Mouse (Mus musculus) embryonic facial prominence, embryonic 13.5 days (tissue): ENCODE data around the gene Krt34. TPM values are rescaled to one million over a fixed set of nuclear protein-coding genes. Genes with fewer than 3 reads are reported as not detected.

ENCODE experiments used
- ATAC-seq: fragments of 200-750 bp; cut with Nextera tagmentation; 2 replicates; pipeline ENCODE4 v1.8.0; 2017; ENCODE audit warnings: low read depth; ENCODE audit not compliant: insufficient number of reproducible peaks, insufficient read depth, low FRiP score, low TSS enrichment
- H3K27ac ChIP-seq: fragments of 300-500 bp; sonication (generic); 2 replicates; pipeline ENCODE4 v1.5.1; 2015; ENCODE audit warnings: moderate library complexity, mild to moderate bottlenecking, inconsistent platforms
- H3K27me3 ChIP-seq: fragments of 300-500 bp; sonication (generic); 2 replicates; pipeline ENCODE4 v1.6.1; 2015; ENCODE audit warnings: mild to moderate bottlenecking, inconsistent platforms
- H3K36me3 ChIP-seq: fragments of 300-500 bp; sonication (generic); 2 replicates; pipeline ENCODE4 v1.6.1; 2015; ENCODE audit warnings: mild to moderate bottlenecking, inconsistent platforms
- H3K4me1 ChIP-seq: fragments of 300-500 bp; sonication (generic); 2 replicates; pipeline ENCODE4 v1.6.1; 2015; ENCODE audit warnings: inconsistent platforms
- H3K4me2 ChIP-seq: fragments of 300-500 bp; sonication (generic); 2 replicates; pipeline ENCODE4 v1.6.1; 2015; ENCODE audit warnings: moderate library complexity, mild to moderate bottlenecking, inconsistent platforms
- H3K4me3 ChIP-seq: fragments of 300-500 bp; sonication (generic); 2 replicates; pipeline ENCODE4 v1.5.1; 2015; ENCODE audit warnings: mild to moderate bottlenecking, inconsistent platforms
- H3K9ac ChIP-seq: fragments of 300-500 bp; sonication (generic); 2 replicates; pipeline ENCODE4 v1.6.1; 2015; ENCODE audit warnings: mild to moderate bottlenecking, inconsistent platforms
- H3K9me3 ChIP-seq: fragments of 300-500 bp; sonication (generic); 2 replicates; pipeline ENCODE4 v1.6.1; 2016; ENCODE audit warnings: inconsistent platforms
- WGBS: fragments of 180-500 bp; shearing (Covaris S2); methylation state at CpG from one replicate; pipeline ENCODE4 v1.1.7; 2015; ENCODE audit warnings: mixed read lengths; 5-methylcytosine and 5-hydroxymethylcytosine counted together
- polyA plus RNA-seq: library from polyadenylated mRNA; unstranded; fragments of >200 nt; fragmentation: Nextera tagmentation; extraction: Ambion mirVana; gene quantifications from 2 replicates; pipeline ENCODE4 v1.2.1, GENCODE M21; 2015

Gene Krt34
- polyA plus RNA-seq, 1 experiment from 2014 or later: not detected

GRCm38 (mm10) chr11:99994384-99994661, 47.0 kb downstream of the Krt34 start:
- no peak overlapping the region for H3K9ac ChIP-seq
- no peaks in the 10 kb centered on the region for H3K4me1 ChIP-seq
- no peak overlapping the region for H3K4me3 ChIP-seq
- no peaks in the 10 kb centered on the region for H3K36me3 ChIP-seq
- H3K27me3 ChIP-seq: peaks cover 40% of the 10 kb centered on the region
- no peak overlapping the region for H3K4me2 ChIP-seq
- no peak for ATAC-seq
- H3K27ac ChIP-seq: no peak overlapping the region
- WGBS: 67% methylated on average over 4 of the region's 4 CpGs
- H3K9me3 ChIP-seq: no peaks in the 10 kb centered on the region

GRCm38 (mm10) chr11:99993620-99994383, 47.6 kb downstream of the Krt34 start, which contains the start of gene Krtap17-1:
Krtap17-1 (minus strand) TSS chr11:99993994.
- H3K9ac ChIP-seq: no peak within 1 kb of the TSS
- no peak for ATAC-seq
- WGBS: 25% methylated on average over 26 of the region's 26 CpGs

GRCm38 (mm10) chr11:99990571-99990970, 50.8 kb downstream of the Krt34 start:
- no peaks in the 10 kb centered on the region for H3K36me3 ChIP-seq
- no peaks in the 10 kb centered on the region for H3K4me1 ChIP-seq
- H3K9ac ChIP-seq: no peak overlapping the region
- ATAC-seq: no peak
- no peak overlapping the region for H3K27ac ChIP-seq
- 79% methylated on average over 3 of the region's 3 CpGs for WGBS
- no peaks in the 10 kb centered on the region for H3K9me3 ChIP-seq
- H3K4me3 ChIP-seq: no peak overlapping the region
- no peak overlapping the region for H3K4me2 ChIP-seq
- peaks cover 42% of the 10 kb centered on the region for H3K27me3 ChIP-seq

More at GRCm38 (mm10) chr11:99993620-99994383, 47.6 kb downstream of the Krt34 start, which contains the start of gene Krtap17-1:
- no peaks in the 10 kb centered on the region for H3K9me3 ChIP-seq
- H3K4me3 ChIP-seq: no peak within 1 kb of the TSS
- H3K4me1 ChIP-seq: no peaks in the 10 kb centered on the region
- H3K27me3 ChIP-seq: peaks cover 40% of the 10 kb centered on the region
- no peak within 1 kb of the TSS for H3K27ac ChIP-seq
- no peak within 1 kb of the TSS for H3K4me2 ChIP-seq
- H3K36me3 ChIP-seq: no peaks in the 10 kb centered on the region

- ATAC-seq: no peak
Observed at GRCm38 (mm10) chr11:99989881-99990405, 51.4 kb downstream of the Krt34 start.

GRCm38 (mm10) chr11:99988530-99988929, 52.8 kb downstream of the Krt34 start:
- Histone ChIP-seq H3K27ac (no peak overlapping the region), H3K9me3 (no peaks in the 10 kb centered on the region), H3K4me2 (no peak overlapping the region), H3K4me3 (no peak overlapping the region), H3K36me3 (no peaks in the 10 kb centered on the region), H3K27me3 (peaks cover 29% of the 10 kb centered on the region), H3K9ac (no peak overlapping the region), H3K4me1 (no peaks in the 10 kb centered on the region)
- no peak for ATAC-seq
- WGBS: 93% methylated on average over 3 of the region's 3 CpGs

More at GRCm38 (mm10) chr11:99989881-99990405, 51.4 kb downstream of the Krt34 start:
- H3K9ac ChIP-seq: no peak overlapping the region
- WGBS: 88% methylated on average over 6 of the region's 6 CpGs
- no peaks in the 10 kb centered on the region for H3K9me3 ChIP-seq
- H3K27me3 ChIP-seq: peaks cover 42% of the 10 kb centered on the region
- H3K4me2 ChIP-seq: no peak overlapping the region
- no peaks in the 10 kb centered on the region for H3K4me1 ChIP-seq
- H3K36me3 ChIP-seq: no peaks in the 10 kb centered on the region
- no peak overlapping the region for H3K27ac ChIP-seq
- H3K4me3 ChIP-seq: no peak overlapping the region

Other genes starting within 250 kb of the Krt34 start
- gene Gm11596, start 248.1 kb downstream of the Krt34 start, polyA plus RNA-seq: not detected in 2 replicates
- gene Gm11569, start 242.6 kb downstream of the Krt34 start, polyA plus RNA-seq: not detected in 2 replicates
- not detected in 2 replicates for gene Gm11554, start 237.1 kb downstream of the Krt34 start, polyA plus RNA-seq
- not detected in 2 replicates for gene Krtap4-13, start 231.7 kb downstream of the Krt34 start, polyA plus RNA-seq
- not detected in 2 replicates for gene Gm11564, start 225.9 kb downstream of the Krt34 start, polyA plus RNA-seq
- gene 2300003K06Rik, start 203.5 kb downstream of the Krt34 start, polyA plus RNA-seq: not detected in 2 replicates
- not detected in 2 replicates for gene Krtap4-16, start 189.9 kb downstream of the Krt34 start, polyA plus RNA-seq
- gene Gm11568, start 183.6 kb downstream of the Krt34 start, polyA plus RNA-seq: not detected in 2 replicates
- not detected in 2 replicates for gene Gm11559, start 177.1 kb downstream of the Krt34 start, polyA plus RNA-seq
- gene Krtap9-1, start 168.2 kb downstream of the Krt34 start, polyA plus RNA-seq: not detected in 2 replicates
- gene Gm11567, start 162.4 kb downstream of the Krt34 start, polyA plus RNA-seq: not detected in 2 replicates
- gene Krtap31-1, start 133.6 kb downstream of the Krt34 start, polyA plus RNA-seq: not detected in 2 replicates
- not detected in 2 replicates for gene Gm11565, start 126.8 kb downstream of the Krt34 start, polyA plus RNA-seq
- not detected in 2 replicates for gene Krtap31-2, start 105.3 kb downstream of the Krt34 start, polyA plus RNA-seq
- gene Krtap9-5, start 93.1 kb downstream of the Krt34 start, polyA plus RNA-seq: not detected in 2 replicates
- gene Krtap29-1, start 62.5 kb downstream of the Krt34 start, polyA plus RNA-seq: not detected in 2 replicates
- not detected in 2 replicates for gene Krtap16-1, start 55.0 kb downstream of the Krt34 start, polyA plus RNA-seq
- gene Krtap17-1, start 47.6 kb downstream of the Krt34 start, polyA plus RNA-seq: 0.48 TPM in 2 replicates
- gene Krt33a, start 25.3 kb downstream of the Krt34 start, polyA plus RNA-seq: not detected in 2 replicates
- not detected in 2 replicates for gene Krt33b, start 11.7 kb downstream of the Krt34 start, polyA plus RNA-seq
- gene Krt31, start 9.0 kb upstream of the Krt34 start, polyA plus RNA-seq: not detected in 2 replicates
- gene Krt32, start 46.7 kb upstream of the Krt34 start, polyA plus RNA-seq: 0.36 and 0.70 TPM in 2 replicates
- 1.5 and 2.4 TPM in 2 replicates for gene Krt35, start 54.7 kb upstream of the Krt34 start, polyA plus RNA-seq
- gene Krt36, start 64.1 kb upstream of the Krt34 start, polyA plus RNA-seq: 0.15 TPM in 1 of 2 replicates, not detected in the other
- gene Krt13, start 80.0 kb upstream of the Krt34 start, polyA plus RNA-seq: 1.1 and 2.2 TPM in 2 replicates
- gene Krt15, start 94.4 kb upstream of the Krt34 start, polyA plus RNA-seq: 314 and 354 TPM in 2 replicates
- 44.6 and 57.3 TPM in 2 replicates for gene Krt19, start 107.1 kb upstream of the Krt34 start, polyA plus RNA-seq
- gene Krt9, start 151.7 kb upstream of the Krt34 start, polyA plus RNA-seq: not detected in 2 replicates
- gene Krt14, start 166.0 kb upstream of the Krt34 start, polyA plus RNA-seq: 574 and 670 TPM in 2 replicates
- gene Krt16, start 207.3 kb upstream of the Krt34 start, polyA plus RNA-seq: 0.33 and 0.45 TPM in 2 replicates
- gene Krt17, start 219.5 kb upstream of the Krt34 start, polyA plus RNA-seq: 161 and 186 TPM in 2 replicates
- 0.20 and 0.25 TPM in 2 replicates for gene Krt42, start 228.3 kb upstream of the Krt34 start, polyA plus RNA-seq